Mouse (Mus musculus) G1E-ER4 (cell line): ENCODE measurements around the gene Gjc1. TPM values are rescaled to one million over a fixed set of nuclear protein-coding genes. Genes with fewer than 3 reads are reported as not detected.

Experiments used
- GATA1 ChIP-seq: IDR thresholded peaks from one replicate; pipeline ENCODE4 v1.8.0; 2012; ENCODE audit warnings: low read length, inconsistent platforms
- polyA plus RNA-seq: library from polyadenylated mRNA; stranded (reverse); fragments of >175 nt; gene quantifications from 2 replicates; pipeline ENCODE4 v1.2.3, GENCODE M21; 2012

The Gjc1 gene
- not detected in 2 replicates for polyA plus RNA-seq

DNA sequence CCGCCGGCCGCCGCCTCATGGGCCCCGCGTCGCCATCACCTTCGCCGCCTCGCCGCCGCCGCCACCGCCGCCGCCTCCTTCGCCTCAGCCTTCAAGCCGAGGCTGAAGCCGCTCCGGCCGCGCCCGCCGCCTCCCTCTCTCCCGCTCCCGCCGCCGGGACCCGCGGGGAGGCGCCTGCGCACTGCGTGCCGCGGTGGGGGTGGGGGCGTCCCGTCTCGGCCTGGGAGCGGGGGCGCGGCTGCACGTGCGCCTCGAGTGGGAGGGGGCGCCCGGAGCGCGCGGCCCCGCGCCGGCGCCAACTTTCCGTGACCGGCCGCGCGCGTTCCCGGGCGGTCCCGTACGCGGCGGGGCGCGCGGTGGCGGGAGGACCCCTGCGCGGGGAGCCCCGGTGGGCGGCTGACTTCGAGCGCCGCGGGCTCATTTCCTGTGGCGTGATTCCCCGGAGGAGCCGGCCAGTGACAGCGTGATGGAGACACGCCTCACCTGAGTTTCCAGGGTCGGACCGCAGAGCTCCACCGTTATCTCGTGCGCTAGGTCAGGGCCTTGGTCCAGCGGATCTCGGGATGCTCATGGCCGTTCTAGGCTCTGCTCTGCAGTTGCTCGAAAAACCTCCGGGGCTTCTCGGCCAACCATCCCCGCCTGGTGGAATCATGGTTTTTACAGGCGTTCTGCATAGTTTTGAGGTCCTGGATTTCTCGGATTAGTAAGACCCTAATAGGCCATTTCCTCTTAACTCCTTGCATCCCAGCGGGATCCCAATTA lies at the start of gene Gjc1:
TSS of gene Gjc1 (minus strand) at position 680 of the 762 bp plus-strand sequence.
- no peak for TF ChIP-seq GATA1

DNA sequence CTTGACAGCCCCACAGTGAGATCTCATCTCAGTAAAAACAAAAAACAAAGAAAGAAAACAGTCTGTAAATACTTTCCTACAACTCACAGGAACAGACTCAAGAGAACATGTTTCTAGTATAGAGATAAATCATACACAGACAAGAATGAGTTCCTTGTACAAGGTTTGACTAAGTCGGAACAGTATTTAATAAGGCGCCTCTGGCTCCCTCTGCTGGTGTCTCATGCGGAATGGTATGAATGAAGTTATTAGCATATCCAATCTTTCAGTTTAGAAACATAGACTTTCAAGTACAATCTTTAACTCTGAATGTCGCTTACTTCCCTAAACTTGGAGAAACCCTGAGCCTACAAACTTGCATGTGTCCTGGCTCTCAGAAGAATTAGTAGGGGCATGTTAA lies 44.8 kb upstream of the Gjc1 start:
- TF ChIP-seq GATA1: no peak

DNA sequence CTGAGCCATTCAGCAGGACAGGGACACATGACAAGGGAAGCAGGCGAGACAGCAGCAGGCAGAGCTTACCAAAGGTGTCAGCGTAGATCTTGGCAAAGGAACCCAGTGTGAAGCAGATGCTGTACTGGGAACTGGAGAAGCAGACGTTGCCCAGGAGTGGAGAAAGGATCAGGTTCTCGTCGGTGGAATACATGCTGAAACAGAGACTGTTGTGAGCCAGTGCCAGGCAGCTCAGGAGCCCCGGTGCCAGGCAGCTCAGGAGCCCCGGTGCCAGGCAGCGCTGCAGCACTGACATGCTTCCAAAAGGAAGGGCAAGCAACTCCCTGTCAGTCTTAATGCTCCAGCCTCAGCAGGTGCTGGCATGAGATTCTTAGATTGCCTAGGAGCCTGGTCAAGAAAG lies 40.4 kb upstream of the Gjc1 start:
- no peak for TF ChIP-seq GATA1

DNA sequence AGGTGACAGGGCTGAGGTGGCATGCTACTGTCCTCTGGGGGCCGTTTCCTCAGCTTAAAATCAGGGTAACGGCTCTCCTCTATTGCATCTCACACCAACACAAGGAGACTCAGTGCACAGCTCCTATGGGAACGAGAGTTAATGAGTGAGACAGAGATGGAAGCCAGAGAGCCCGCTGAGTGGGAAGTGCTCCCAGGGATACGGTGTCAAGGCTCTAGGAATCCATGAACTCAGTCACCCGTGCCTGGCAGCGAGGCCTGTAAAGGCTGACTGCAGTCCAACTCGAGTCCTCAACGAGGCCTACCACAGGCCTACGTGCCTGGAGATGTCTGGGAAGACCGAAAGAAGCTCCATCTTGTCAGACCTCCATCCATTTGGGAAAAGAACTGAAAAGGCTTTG lies 39.5 kb upstream of the Gjc1 start:
- TF ChIP-seq GATA1: no peak

DNA sequence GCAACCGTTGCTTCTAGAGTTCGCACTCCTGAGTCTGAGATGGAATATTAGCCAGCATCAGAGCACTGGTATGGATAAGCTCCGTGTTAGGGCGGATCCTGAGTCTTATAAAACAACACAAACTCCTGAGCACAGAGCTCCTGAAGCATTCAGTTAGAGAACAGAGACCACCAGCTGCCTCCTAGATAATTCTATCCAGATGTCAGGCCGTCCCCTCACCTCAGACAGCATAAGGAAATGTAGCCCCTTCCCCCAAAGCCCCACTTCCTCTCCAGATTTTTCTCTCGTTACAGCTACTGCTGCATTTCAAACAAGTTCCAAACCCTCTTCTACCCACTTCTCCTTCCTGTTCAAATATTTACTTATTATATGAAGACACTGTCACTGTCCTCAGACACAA lies 36.4 kb upstream of the Gjc1 start:
- no peak for TF ChIP-seq GATA1

DNA sequence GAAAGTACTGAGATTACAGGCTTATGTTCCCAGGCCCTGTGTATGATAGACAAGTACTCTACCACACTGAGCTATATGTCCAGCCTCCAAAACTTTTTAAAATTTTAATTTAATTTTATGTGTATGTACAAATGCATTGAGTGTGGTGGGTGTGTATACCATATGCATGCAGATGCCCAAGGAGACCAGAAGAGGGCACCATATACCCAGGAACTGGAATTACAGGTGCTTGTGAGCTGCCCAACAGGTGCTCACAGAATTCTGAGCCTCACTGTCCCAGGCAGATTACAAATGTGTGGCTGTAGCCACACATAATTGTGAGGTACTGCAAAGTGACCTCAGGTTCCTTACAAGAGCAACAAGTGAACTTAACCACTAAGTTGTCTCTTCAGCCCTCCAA lies 34.3 kb upstream of the Gjc1 start:
- no peak for TF ChIP-seq GATA1

DNA sequence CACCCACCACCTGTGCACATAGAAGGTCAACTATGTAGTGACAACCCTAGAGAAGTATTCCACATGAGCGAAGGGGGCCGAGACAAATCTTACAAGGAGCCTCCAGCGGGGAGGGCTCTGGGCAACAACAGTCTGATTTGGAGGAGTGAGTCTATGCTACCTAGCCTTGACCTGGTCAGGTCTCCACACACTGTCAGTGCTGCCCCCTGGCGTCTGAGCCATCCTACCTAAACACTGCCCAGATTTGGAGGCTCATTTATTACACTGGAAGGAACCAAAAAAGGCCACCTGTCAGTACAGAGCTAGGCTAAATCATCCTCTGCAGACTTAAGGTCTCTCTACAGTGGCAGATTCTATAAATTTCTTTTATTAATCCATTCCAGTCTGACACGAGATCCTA lies 32.4 kb upstream of the Gjc1 start:
- TF ChIP-seq GATA1: no peak

DNA sequence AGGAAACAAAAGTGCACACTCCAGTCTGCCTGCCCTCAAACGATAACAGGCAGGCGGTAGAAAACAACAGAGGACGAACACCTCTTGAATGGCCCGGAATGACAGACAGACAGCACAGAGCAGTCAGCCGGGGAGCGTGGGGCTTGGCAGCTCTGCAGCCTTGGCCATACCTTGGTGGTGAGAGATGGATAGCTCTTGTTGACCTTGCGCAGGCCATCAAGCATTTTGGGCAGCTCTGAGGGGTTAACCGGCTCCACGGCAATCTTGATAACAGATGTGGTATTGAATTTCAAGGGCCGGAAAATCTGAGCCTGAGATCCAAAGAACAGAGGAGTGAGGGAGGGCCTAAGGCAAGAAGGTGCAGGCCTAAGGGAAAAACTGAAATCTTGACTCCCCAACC lies 26.4 kb upstream of the Gjc1 start:
- no peak for TF ChIP-seq GATA1

DNA sequence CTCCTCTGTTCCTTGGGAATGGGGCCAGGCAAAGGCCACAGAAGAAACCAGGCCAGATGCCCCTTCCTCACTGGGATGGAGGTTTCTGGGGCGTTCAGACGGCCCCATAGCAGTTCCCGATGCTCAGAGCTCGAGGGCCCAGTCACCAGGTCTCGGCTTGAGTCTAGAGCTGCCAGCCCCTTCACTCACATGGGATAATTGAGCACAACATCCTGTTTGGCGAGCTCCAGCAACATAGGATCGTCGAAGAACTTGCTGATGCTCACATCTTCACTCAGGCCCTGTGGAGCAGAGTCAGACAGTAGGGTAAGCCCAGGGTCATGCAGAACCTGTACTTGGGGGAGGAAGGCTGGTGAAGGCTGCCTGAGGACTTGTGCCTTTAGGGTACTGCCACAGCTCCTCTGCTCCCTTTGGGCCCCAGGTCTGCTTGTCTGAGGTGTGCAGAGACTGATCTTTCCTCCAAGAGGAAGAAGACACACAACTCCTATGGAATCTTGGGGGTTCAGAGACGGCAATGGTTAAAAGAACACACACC lies 19.2 kb upstream of the Gjc1 start:
- no peak for TF ChIP-seq GATA1

DNA sequence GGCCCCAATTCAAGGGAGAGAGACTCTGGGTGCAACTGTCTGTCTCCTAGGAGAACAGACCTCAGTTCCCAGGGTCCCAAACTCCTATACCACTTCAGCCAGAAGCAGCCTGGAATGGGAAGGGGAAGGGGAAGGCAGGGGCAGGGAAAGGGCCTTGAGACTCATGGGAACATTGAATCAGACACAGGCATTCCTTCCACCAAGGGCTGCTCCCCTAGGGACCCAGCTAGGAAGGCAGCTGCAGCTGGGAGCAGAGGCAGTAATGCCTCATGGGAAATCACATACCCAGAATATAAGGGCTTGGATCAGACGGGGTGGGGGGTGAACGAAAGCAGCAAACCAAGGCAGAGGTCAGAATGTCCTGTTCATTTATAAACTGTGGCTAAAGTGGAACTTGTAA lies 18.6 kb upstream of the Gjc1 start:
- TF ChIP-seq GATA1: no peak

DNA sequence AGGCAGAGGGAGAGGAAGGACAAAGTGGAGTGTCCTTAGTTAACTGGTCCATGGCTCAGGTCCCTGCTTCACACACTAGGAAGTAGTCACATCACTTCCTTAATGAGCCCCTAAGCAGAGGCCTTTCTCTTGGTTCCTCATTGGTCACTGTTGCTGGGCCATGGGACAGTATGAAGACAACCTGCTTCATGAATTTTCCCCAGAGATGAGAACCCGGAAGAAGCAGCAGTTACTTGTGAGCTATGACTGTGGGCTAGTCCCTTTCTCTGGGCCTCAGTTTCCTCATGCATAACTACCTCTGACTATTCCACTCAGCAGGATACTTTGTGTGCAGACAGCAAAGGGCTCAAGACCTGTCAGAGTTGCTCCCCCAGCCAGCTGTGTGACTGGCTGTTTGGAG lies 17.9 kb upstream of the Gjc1 start:
- no peak for TF ChIP-seq GATA1

DNA sequence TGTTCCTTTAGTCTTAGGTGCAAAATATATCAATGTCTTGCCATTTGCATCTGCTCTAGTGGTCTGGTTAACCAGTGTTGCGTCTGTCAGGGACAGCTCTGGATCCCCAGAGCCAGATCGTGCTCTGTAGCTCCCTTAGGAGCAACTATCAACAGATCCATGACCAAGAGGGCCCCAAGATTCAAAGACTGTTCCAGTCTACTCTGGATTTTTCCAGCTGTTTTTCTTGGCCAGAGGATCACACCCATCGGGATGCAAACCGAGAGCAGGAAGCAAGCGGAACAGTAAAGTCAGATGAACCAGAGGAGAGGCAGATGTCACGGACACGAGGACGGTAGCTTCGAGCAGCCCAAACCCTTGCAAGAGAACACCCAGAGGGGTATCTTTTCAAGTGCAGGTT lies 16.6 kb upstream of the Gjc1 start:
- TF ChIP-seq GATA1: no peak

DNA sequence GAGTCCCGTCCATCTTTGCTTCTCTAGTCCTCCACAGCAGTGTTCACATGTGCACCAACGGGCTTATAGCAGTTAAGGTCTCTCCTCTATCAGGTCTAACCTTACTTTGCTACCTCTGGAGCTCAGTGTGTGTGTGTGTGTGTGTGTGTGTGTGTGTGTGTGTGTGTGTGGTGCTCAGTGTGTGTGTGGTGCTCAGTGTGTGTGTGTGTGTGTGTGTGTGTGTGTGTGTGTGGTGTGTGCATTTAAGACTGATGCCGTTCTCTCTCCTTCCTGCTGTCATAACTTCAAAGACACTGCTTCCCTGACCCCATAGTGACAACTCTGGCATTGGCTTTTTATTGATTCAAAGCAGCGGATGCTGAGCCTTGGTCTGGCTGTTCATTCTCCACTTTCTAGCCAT lies 16.0 kb upstream of the Gjc1 start, which contains the start of gene Higd1b:
TSS of gene Higd1b (plus strand) at position 301 of the 400 bp plus-strand sequence.
- no peak for TF ChIP-seq GATA1

DNA sequence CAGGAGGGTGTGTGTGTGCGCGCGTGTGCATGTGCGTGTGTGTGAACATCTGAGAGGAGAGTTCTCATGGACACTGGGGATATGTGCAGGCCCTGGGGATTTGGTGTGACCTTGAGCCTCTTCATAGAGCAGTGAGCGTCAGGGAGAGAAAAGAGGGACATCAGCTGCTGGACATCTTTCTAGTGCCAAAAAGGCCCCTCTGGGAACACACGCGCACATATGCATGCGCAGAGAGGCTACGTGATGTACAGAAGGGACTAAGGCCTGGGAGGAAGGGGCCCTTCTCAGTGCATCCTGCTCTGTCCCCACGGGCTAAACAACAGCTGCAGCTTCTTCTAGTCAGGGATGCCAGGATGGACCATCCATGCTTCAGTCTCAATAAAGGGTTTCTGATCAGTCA lies 14.7 kb upstream of the Gjc1 start:
- TF ChIP-seq GATA1: no peak

DNA sequence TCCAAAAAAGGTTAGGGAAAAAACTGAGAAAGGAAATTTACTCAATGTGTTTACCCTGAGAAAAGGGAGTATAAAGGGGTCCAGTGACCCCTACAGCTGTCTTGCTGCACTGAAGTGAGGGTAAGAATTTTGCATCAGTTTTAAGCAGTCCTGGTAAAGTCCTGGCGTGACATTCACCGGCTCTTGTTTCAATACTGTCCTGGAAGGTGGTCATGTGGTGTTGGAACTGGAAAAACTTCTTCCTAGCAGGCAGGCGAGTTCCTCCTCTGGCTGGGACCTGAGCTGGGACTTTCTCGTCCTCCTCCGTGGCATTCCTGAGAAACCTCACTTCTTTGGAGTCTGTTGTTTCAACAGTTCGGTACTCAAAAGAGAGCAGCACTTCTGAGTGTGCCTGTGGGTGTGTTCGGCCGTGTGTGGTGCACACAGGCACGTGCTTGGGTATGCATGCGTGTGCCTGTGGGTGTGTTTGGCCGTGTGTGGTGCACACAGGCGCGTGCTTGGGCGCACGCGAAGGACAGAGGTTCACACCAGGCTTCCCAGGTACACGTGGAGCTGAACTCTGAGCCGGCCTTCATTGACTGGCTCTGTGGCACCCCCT lies 13.3 kb upstream of the Gjc1 start:
- no peak for TF ChIP-seq GATA1

DNA sequence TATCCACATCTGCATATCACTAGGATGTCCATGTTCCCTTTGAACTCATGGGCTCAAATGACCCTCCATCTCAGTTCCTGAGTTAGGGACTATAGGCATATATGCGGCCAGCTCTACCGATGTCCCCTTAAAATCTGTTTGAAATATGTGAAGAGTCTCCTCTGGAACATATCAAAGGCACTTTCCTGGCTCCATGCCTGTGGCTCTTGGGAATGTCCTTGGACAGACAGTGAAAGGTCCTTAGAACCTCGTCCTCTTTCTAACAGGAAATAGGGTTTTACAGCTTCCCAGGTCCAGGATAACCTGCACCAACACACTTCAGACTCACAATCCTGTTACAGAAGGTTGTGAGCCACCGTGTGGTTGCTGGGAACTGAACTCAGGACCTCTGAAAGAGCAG lies 10.8 kb upstream of the Gjc1 start:
- no peak for TF ChIP-seq GATA1

DNA sequence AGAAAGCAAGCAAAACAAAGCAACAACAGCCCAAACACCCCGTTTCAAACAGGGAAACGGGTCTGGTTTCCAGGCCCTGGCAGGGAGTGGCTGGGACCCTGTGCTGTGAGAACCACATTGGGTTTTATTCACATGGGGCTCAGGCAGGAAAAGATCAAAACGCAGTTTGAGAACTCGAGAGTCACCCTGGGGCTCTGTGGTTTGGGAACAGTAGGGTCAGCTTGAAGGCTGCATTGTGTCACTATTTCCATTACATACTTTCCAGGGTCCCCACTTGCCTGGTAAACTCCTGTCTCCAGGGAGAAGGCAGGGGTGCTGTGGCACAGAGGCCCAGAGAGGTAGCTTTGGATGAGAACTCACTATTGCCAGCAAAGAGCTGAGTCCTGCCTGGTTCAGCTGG lies 7.6 kb upstream of the Gjc1 start:
- TF ChIP-seq GATA1: no peak
